Mouse (Mus musculus) lung, postnatal 36 days (tissue): ENCODE results near the gene Serpine1.

Source experiments
- DNase-seq: peaks from one replicate; pipeline ENCODE4 v3.0.0; 2022; ENCODE audit warnings: mixed read lengths

Serpine1 gene

GRCm38 (mm10) chr5:137051914-137052505 is 20.1 kb downstream of the Serpine1 start:
- no peak for DNase-seq

GRCm38 (mm10) chr5:137051125-137051524 is 20.9 kb downstream of the Serpine1 start:
- DNase-seq, result no peak

- DNase-seq, result no peak
Observed at GRCm38 (mm10) chr5:137046991-137047390, 25.1 kb downstream of the Serpine1 start.

DNA sequence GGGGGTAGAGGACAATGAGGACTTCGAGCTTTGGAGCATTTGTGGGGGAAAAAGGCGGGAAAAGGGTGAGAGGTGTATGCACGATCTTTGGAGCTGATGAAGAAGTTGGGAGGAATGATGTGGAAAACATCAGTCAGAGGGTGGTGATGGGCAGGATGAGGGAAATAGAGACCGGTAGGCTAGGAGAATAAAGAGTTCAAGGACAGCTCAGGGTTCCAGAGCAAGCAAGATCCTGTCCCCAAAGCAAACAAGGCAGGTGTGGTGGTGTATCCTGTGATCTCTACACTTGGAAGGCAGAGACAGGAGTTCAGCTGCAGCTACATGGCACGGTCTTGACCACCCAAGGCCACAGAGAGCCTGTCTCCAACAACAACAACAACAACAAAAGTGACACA is 25.7 kb downstream of the Serpine1 start:
- DNase-seq, result no peak

- DNase-seq, result peak; percentile 96
Observed at GRCm38 (mm10) chr5:137045402-137046323, 26.4 kb downstream of the Serpine1 start, which contains the start of gene Ap1s1. TSS of gene Ap1s1 (minus strand) at chr5:137046135.

- DNase-seq, result no peak
Observed at GRCm38 (mm10) chr5:137043997-137044396, 28.1 kb downstream of the Serpine1 start.

DNA sequence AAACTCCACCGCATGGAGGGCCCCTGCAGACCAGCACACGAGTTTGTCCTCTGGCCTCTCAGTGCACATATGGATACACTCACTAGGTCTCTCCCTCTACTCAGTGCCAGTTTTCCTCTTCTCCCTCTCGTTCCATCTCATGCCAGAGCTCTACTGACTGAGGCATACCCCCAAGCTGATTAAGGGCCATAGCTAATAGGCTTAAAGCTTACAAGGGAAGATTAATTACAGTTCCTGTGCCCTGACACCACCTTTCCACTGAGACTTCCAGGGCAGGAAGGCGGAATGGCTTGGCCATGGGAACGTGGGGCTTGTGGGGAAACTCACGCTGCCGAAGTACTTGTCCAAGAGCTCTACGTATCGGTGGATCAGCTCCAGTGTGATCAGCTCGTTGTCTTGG is 30.6 kb downstream of the Serpine1 start:
- no peak for DNase-seq

DNA sequence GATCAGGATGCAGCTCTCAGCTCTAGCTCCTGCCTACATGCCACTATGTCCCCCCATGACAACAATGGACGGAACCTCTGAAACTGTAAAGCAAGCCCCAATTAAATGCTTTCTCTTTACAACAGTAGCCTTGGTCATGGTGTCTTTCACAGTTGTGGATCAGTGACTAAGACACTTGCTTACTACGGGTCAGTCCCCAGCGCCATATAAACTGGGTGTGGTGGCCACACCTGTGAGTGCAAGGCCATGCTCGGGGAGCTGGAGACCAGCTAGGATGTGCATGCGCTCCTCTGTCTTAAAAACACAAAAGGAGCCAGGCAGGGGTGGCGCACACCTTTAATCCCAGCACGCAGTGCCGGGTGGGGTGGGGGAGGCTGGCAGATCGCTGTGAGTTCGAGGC is 32.6 kb downstream of the Serpine1 start:
- no peak for DNase-seq

DNA sequence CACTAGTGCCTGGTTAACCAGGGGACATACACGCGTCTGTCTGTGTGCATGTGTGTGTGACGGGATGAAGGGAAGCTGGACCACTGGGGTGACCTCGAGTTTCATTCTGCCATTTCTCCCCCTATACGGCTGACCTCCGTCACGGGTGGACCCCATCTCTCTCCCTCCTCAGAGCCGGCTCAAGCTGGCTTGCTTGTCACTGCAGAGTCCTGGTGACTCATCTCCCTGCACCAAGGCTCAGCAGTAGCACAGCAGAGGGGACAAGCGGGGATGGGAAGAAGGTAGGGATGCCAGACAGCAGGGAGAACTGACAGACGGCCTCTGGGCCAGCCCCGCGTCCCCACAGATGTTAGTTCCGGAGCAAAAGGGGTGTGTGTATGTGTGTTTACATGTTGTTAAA is 35.9 kb downstream of the Serpine1 start:
- DNase-seq, result no peak

GRCm38 (mm10) chr5:137032641-137033074 is 39.4 kb downstream of the Serpine1 start:
- DNase-seq, result peak; percentile 95

DNA sequence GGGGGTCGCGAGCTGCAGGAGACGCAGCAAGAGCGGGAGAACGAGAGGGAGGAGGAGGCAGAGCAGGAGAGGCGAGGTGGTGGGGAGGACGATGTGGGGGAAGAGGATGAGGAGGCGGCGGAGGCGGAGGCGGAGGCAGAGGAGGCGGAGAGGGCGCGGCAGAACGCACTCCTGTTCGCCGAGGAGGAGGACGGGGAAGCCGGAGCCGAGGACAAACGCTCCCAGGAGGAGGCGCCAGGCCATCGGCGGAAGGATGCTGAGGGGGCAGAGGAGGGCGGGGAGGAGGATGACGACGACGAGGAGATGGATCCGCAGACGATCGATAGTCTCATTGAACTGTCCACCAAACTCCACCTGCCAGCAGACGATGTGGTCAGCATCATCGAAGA is 40.0 kb downstream of the Serpine1 start:
- DNase-seq, result no peak

- DNase-seq, result peak; percentile 13
Observed at GRCm38 (mm10) chr5:137031076-137032032, 40.7 kb downstream of the Serpine1 start.

GRCm38 (mm10) chr5:137030416-137030810 is 41.7 kb downstream of the Serpine1 start:
- no peak for DNase-seq

DNA sequence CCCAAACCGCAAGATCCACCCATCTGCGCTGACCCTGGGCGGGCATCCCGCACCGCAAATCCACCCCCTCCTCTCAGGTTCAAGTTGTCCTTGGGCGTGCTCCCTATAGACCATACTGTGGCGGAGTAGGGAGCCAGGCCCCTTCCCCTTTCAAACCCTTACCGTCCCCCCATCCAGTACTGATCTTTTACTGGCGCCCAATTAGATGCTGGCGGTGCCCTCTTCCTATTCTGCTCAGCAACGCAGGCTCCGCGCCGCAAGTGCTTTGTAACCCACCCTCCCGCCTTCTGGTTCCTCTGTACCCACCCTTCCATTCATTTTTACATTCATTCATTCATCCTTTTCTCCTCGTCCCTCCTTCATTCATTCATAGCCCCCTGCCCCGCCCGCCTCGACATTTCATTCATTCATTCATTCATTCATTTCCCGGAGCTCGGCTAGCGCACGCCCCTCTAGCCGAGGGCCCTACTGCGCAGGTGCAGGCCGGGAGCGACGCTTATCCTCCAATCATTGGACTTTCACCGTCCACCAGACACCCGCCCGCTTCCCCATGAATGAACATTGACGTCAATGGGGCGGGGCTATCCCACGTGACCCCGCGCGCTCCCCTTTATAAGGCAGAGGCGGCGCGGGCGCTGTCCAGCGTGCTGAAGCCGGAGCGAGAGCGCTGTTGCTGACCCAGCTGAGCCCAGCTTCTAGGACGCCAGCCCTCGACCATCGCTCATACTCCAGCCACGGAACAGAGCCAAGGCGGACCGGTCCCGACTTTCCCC is 42.2 kb downstream of the Serpine1 start:
- DNase-seq, result peak; percentile 97

GRCm38 (mm10) chr5:137029273-137029585 is 42.8 kb downstream of the Serpine1 start:
- no peak for DNase-seq

DNA sequence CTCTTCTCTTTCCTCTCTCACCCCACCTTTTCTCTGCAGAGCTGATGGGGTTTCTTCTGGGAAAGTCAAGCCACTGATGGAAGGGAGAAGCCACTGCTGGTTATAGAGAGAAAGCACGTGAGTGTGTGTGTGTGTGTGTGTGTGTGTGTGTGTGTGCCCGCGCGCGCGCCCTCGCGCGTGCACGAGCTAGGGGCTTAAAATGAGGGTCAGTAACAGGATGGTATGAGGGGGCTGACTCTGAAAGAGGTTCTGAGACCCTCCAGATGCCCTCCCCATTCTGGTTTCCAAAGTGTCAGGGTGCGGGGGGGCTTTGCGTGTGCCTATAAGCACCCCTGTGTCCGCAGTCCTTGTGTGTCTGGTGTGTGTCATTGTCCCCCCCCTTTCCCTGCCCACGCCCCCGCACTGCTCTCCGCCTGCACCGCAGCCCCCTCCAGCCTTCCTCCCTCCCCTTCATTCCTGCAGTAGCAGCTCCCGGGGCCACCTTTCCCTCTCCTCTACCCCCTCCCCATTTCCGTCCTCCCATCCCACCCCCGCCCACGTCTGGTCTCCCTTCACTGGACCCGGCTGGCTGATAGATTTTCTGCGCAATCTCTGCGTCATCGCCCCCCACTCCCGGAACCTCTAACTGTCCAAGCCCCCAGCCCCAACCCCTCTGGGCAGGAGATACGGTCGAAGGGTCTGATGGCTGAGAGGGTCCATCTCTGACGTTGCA is 43.4 kb downstream of the Serpine1 start:
- DNase-seq, result no peak

DNA sequence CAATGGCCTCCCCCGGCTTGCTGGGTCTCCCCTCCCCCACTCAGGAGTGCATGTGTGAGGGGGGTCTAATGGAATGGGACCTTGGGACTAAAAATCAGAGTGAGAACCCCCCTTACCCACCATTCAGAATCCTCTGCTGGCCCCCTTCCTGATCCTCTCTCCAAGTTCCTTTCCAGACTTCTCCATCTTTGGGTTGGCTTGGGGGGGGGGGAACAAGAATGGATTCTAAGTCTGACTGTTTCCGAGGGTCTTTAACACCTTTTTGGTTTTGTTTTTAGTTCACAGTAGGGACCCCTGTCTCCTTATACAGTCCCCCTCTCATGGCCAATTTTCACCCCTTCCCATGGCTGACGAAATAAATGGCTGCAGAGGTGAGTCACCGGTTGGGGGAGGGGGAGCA is 46.0 kb downstream of the Serpine1 start, which contains the start of gene Vgf:
Gene Vgf (plus strand): TSS at position 301 of the 400 bp plus-strand sequence.
- DNase-seq, result no peak

GRCm38 (mm10) chr5:137025132-137025531 is 46.9 kb downstream of the Serpine1 start:
- peak; percentile 80 for DNase-seq

DNA sequence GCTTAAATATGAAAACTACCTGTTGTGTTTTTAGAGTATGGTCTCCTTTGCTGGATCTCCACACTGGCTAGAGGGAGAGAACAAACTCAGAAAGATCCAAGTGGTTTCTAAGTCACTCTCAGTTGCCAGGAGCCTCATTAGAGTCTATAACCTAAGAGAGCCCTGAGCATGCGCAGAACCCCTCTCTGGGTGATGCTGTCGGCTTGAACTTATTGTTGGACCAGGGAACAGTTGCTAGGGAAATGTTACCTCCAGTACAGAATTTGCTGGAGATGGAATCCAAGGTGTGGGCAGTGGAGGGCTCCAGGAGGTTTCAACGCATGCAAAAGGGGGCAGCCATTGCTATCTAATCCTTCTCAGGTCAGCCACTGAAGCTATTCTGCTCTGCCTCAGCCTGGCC is 47.8 kb downstream of the Serpine1 start:
- no peak for DNase-seq

DNA sequence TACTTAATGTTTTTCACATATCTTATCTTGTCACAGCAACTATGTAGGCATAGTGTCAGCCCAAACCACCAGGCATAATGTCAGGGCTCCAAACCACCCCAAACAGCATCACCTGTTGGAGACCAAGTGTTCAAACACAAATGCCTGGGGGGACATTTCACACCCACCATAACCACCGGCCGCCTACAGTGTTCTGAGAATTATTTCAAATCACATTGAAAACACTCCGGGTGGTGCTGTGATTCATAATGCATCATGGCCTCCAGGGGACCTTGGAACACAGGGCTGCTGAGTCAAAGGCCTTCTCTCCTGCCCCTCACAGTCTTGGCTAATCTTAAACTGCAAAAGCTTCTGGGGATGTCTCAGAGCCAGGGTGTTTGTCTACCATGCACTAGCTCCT is 56.2 kb downstream of the Serpine1 start:
- DNase-seq, result no peak

DNA sequence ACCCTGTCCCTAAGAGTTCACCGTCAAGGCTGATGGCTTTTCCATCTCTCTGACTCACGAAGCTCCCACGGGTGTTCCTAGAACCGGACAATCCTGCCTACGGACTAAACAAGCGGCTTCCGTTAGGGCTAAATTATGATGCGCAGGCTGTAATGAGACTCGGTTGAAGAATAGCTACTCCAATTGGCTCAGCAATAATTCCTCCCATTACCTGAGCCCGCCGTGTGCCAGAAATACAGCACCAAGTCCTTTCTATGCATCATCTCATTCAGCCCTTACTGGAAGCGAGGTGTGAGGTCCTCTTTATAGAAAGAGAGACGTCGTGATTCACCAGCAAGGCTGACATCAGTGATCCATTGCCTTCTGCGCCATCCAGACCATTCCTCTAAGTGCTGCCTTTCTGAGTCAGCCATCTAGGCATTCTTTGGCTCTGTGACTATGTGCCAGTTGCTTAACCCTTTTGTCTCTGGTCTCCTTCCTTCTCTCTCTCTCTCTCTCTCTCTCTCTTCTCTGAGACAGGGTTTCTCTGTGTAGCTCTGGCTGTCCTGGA is 59.6 kb downstream of the Serpine1 start:
- no peak for DNase-seq
